Mouse (Mus musculus): ENCODE data around the gene Fbxl16.

Gene Fbxl16

GRCm38 (mm10) chr17:25809606-25810340 is 888 bp downstream of the Fbxl16 start:
- Histone ChIP-seq H3K36me3 (ENCODE audit: control insufficient read depth, insufficient read depth, low read length, poor library complexity, severe bottlenecking) (no peaks in the 10 kb centered on the region), H3K27me3 (ENCODE audit: control insufficient read depth, insufficient read depth, low read length, poor library complexity, severe bottlenecking) (no peaks in the 10 kb centered on the region; the same call in 1 of the 2 replicates)
- DNase-seq (ENCODE audit: low read depth, low spot score), result no peak

GRCm38 (mm10) chr17:25810890-25811289 is 2.0 kb downstream of the Fbxl16 start:
- no peaks in the 10 kb centered on the region for H3K36me3 ChIP-seq (ENCODE audit: control insufficient read depth, insufficient read depth, low read length, poor library complexity, severe bottlenecking)
- H3K27me3 ChIP-seq (ENCODE audit: control insufficient read depth, insufficient read depth, low read length, poor library complexity, severe bottlenecking), result no peaks in the 10 kb centered on the region; the same call in 1 of the 2 replicates
- DNase-seq (ENCODE audit: low read depth, low spot score), result no peak

- Histone ChIP-seq H3K27me3 (ENCODE audit: control insufficient read depth, insufficient read depth, low read length, poor library complexity, severe bottlenecking) (no peaks in the 10 kb centered on the region; the same call in 1 of the 2 replicates), H3K36me3 (ENCODE audit: control insufficient read depth, insufficient read depth, low read length, poor library complexity, severe bottlenecking) (no peaks in the 10 kb centered on the region)
- peak; percentile 85 for DNase-seq (ENCODE audit: low read depth, low spot score)
These were observed 4.6 kb downstream of the Fbxl16 start for GRCm38 (mm10) chr17:25813471-25813870.

GRCm38 (mm10) chr17:25817662-25818061 is 8.8 kb downstream of the Fbxl16 start:
- H3K27me3 ChIP-seq (ENCODE audit: control insufficient read depth, insufficient read depth, low read length, poor library complexity, severe bottlenecking), result no peaks in the 10 kb centered on the region; the same call in 1 of the 2 replicates
- no peaks in the 10 kb centered on the region for H3K36me3 ChIP-seq (ENCODE audit: control insufficient read depth, insufficient read depth, low read length, poor library complexity, severe bottlenecking)
- DNase-seq (ENCODE audit: low read depth, low spot score), result no peak

DNA sequence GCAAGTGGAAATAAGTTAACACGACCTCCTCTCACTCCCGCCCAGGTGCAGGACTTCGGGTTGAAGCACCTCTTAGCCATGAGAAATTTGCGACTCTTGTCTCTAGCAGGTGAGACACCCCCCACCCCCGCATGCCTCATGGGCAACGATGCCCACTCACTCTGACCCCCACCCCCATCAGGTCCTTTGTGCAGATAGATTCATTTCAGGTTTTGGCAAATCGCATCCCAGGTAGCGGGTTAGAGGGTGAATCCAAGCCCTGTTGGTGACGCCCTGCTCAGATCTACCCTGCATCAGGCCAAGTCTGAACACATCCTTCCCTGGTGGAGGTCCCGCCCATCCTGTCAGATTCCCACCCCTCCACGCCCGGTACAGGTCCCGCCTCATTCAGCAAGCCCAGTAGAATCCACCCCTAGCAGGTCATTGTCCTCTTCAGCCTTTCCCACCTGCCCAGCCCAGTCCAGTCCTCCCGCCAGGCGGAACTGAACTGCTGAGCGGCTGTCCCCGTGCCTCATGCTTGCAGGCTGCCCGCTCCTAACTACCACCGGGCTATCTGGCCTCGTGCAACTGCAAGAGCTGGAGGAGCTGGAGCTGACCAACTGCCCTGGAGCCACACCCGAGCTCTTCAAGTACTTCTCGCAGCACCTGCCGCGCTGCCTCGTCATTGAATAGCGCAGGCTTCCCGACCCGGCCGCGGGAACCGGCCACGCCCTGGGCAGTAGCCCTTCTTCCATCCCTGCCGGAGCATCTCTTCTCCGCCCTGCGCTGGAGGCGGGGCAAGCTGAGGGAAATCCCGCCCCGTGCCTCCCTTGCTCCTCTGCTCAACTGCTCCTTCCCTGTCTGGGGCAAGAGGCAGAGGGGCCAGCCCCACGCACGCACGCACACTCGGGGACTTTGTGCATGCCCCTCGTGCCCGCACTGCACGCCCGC is 10.2 kb downstream of the Fbxl16 start:
- Histone ChIP-seq H3K36me3 (ENCODE audit: control insufficient read depth, insufficient read depth, low read length, poor library complexity, severe bottlenecking) (no peaks in the 10 kb centered on the region), H3K27me3 (ENCODE audit: control insufficient read depth, insufficient read depth, low read length, poor library complexity, severe bottlenecking) (no peaks in the 10 kb centered on the region; the same call in 1 of the 2 replicates)
- no peak for DNase-seq (ENCODE audit: low read depth, low spot score)

DNA sequence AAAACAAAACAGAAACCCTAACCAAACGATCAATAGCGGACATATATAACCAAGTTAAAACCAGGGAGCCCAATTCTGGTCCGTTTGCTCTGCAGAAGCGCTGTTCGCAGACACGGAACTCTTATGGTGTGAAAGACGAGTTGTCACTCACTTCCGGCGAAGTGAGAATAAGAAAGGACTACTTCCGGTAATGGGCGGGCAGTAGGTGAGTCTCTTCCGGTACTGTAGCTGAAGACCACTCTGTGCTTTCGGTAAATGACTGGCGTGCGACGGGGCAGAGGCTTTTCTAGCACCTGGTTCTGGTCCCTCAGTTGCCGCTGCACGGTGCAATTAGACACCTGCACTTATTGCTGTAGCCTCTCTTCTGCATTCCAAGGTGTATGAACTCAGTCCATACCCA is 14.6 kb downstream of the Fbxl16 start, which contains the start of gene Wdr24:
Wdr24 (plus strand) TSS at position 176 of the 400 bp plus-strand sequence.
- Histone ChIP-seq H3K27me3 (ENCODE audit: control insufficient read depth, insufficient read depth, low read length, poor library complexity, severe bottlenecking) (no peaks in the 10 kb centered on the region; the same call in 1 of the 2 replicates), H3K36me3 (ENCODE audit: control insufficient read depth, insufficient read depth, low read length, poor library complexity, severe bottlenecking) (no peaks in the 10 kb centered on the region)
- DNase-seq (ENCODE audit: low read depth, low spot score), result peak; percentile 90

- no peak for DNase-seq (ENCODE audit: low read depth, low spot score)
- no peaks in the 10 kb centered on the region for H3K36me3 ChIP-seq (ENCODE audit: control insufficient read depth, insufficient read depth, low read length, poor library complexity, severe bottlenecking)
- no peaks in the 10 kb centered on the region; the same call in 1 of the 2 replicates for H3K27me3 ChIP-seq (ENCODE audit: control insufficient read depth, insufficient read depth, low read length, poor library complexity, severe bottlenecking)
These were observed 15.7 kb downstream of the Fbxl16 start for GRCm38 (mm10) chr17:25824362-25825142.

- H3K27me3 ChIP-seq (ENCODE audit: control insufficient read depth, insufficient read depth, low read length, poor library complexity, severe bottlenecking), result no peaks in the 10 kb centered on the region; the same call in 1 of the 2 replicates
- no peaks in the 10 kb centered on the region for H3K36me3 ChIP-seq (ENCODE audit: control insufficient read depth, insufficient read depth, low read length, poor library complexity, severe bottlenecking)
- DNase-seq (ENCODE audit: low read depth, low spot score), result no peak
These were observed 16.4 kb downstream of the Fbxl16 start for GRCm38 (mm10) chr17:25825311-25825710.

DNA sequence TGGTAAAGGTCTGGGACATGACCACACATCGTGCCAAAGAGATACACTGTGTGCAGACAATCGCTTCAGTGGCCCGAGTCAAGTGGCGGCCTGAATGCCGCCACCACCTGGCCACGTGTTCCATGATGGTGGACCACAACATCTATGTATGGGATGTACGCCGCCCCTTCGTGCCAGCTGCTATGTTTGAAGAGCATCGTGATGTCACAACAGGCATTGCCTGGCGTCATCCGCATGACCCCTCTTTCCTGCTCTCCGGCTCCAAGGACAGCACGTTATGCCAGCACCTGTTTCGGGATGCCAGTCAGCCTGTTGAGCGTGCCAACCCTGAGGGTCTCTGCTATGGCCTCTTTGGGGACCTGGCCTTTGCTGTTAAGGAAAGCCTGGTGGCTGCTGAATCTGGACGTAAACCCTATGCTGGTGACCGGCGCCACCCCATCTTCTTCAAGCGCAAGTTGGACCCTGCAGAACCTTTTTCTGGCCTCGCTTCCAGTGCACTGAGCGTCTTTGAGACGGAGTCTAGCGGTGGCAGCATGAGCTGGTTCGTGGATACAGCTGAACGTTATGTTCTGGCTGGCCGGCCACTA is 17.2 kb downstream of the Fbxl16 start:
- no peak for DNase-seq (ENCODE audit: low read depth, low spot score)
- Histone ChIP-seq H3K27me3 (ENCODE audit: control insufficient read depth, insufficient read depth, low read length, poor library complexity, severe bottlenecking) (no peaks in the 10 kb centered on the region), H3K36me3 (ENCODE audit: control insufficient read depth, insufficient read depth, low read length, poor library complexity, severe bottlenecking) (peaks cover 6% of the 10 kb centered on the region; the same call in 1 of the 2 replicates)

- Histone ChIP-seq H3K27me3 (ENCODE audit: control insufficient read depth, insufficient read depth, low read length, poor library complexity, severe bottlenecking) (no peaks in the 10 kb centered on the region), H3K36me3 (ENCODE audit: control insufficient read depth, insufficient read depth, low read length, poor library complexity, severe bottlenecking) (peaks cover 6% of the 10 kb centered on the region; the same call in 1 of the 2 replicates)
- no peak for DNase-seq (ENCODE audit: low read depth, low spot score)
These were observed 18.1 kb downstream of the Fbxl16 start for GRCm38 (mm10) chr17:25827011-25827410.

GRCm38 (mm10) chr17:25827546-25828222 is 18.8 kb downstream of the Fbxl16 start:
- DNase-seq (ENCODE audit: low read depth, low spot score), result no peak
- Histone ChIP-seq H3K36me3 (ENCODE audit: control insufficient read depth, insufficient read depth, low read length, poor library complexity, severe bottlenecking) (peaks cover 6% of the 10 kb centered on the region; the same call in 1 of the 2 replicates), H3K27me3 (ENCODE audit: control insufficient read depth, insufficient read depth, low read length, poor library complexity, severe bottlenecking) (no peaks in the 10 kb centered on the region)

DNA sequence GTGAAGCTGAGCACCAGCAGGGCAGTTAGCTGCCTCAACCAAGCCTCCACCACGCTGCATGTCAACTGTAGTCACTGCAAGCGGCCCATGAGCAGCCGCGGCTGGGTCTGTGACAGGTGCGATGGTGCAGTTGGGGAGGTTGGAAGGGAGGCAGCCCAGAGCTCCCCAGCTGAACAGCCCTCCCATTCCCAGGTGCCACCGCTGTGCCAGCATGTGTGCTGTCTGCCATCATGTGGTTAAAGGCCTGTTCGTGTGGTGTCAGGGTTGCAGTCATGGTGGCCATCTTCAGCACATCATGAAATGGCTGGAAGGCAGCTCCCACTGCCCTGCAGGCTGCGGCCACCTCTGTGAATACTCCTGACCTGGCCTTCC is 19.3 kb downstream of the Fbxl16 start:
- Histone ChIP-seq H3K27me3 (ENCODE audit: control insufficient read depth, insufficient read depth, low read length, poor library complexity, severe bottlenecking) (no peaks in the 10 kb centered on the region), H3K36me3 (ENCODE audit: control insufficient read depth, insufficient read depth, low read length, poor library complexity, severe bottlenecking) (peaks cover 6% of the 10 kb centered on the region; the same call in 1 of the 2 replicates)
- no peak for DNase-seq (ENCODE audit: low read depth, low spot score)

DNA sequence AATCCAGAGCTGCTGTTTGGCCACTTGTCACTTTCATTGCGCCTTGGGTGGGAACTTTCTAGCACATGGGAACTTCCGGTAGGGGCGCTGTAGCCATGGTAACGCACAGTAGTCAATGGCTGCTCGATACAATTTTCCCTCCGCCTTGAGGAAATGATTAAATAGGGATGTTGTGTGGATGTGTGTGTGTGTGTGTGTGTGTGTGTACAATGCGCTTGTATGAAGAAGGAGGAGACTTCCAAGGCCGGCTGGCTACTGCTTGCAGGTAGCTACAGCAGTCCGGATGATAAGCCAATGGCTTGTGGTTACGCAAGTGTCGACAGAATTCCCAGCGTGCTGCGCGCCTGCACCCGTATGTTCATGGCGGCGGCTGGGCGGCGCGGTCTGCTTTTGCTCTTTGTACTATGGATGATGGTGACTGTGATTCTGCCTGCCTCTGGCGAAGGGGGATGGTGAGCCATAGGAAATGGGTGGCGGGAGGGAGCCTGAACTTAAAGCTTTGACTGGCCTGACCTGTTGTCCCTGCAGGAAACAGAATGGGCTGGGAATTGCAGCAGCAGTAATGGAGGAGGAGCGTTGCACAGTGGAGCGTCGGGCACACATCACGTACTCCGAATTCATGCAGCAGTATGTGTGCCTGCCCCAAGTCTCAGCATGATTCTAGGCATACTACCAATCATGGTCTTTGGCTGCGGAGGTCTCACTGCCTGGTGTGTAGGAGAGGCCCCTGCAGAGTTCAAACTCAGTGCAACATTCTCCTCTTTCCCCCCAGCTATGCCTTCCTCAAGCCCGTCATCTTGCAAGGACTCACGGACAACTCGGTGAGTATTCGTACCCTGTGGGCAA is 20.1 kb downstream of the Fbxl16 start, which contains the start of gene Jmjd8:
Jmjd8 (plus strand) TSS at position 156 of the 846 bp plus-strand sequence.
- no peaks in the 10 kb centered on the region for H3K27me3 ChIP-seq (ENCODE audit: control insufficient read depth, insufficient read depth, low read length, poor library complexity, severe bottlenecking)
- peak; percentile 79 for DNase-seq (ENCODE audit: low read depth, low spot score)

More for the DNA sequence above, 20.1 kb downstream of the Fbxl16 start, which contains the start of gene Jmjd8:
- H3K36me3 ChIP-seq (ENCODE audit: control insufficient read depth, insufficient read depth, low read length, poor library complexity, severe bottlenecking), result peaks cover 6% of the 10 kb centered on the region; the same call in 1 of the 2 replicates

Data from splenic B cell, adult 2 months (primary cell).